Mouse (Mus musculus) CH12.LX (cell line): ENCODE results near the gene Tubb5.

ENCODE experiments used
- ETS1 ChIP-seq: conservative IDR thresholded peaks from 2 replicates; pipeline ENCODE4 v1.6.1; 2012; ENCODE audit warnings: low read depth, mild to moderate bottlenecking, inconsistent platforms, low read length, improper control_type of control experiment, moderate library complexity
- POLR2A ChIP-seq: IDR thresholded peaks from 2 replicates; pipeline ENCODE4 v1.6.1; 2011; ENCODE audit warnings: low read depth, mild to moderate bottlenecking, improper control_type of control experiment, low read length

DNA sequence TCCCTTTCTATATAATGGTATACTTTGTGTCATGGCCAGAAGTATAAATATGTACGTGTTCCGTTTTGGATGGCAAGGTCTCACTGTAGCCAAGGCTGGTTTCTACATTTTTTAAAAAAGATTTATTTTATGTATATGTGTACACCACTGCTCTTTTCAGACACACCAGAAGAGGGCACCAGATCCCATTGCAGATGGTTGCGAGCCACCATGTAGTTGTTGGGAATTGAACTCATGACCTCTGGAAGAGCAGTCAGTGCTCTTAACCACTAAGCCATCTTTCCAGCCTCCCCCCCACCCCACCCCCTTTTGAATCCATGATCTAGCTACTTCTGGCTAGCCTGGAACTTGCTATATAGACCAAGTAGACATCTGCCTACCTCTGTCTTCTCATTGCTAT is 5.4 kb upstream of the Tubb5 start:
- no peak for TF ChIP-seq POLR2A
- TF ChIP-seq ETS1, result no peak
